Mouse (Mus musculus): ENCODE measurements around the gene Col18a1. TPM values are rescaled to one million over a fixed set of nuclear protein-coding genes. Genes with fewer than 3 reads are reported as not detected.

The Col18a1 gene
- polyA plus RNA-seq, 1 experiment from 2014 or later, result 51.2 TPM

DNA sequence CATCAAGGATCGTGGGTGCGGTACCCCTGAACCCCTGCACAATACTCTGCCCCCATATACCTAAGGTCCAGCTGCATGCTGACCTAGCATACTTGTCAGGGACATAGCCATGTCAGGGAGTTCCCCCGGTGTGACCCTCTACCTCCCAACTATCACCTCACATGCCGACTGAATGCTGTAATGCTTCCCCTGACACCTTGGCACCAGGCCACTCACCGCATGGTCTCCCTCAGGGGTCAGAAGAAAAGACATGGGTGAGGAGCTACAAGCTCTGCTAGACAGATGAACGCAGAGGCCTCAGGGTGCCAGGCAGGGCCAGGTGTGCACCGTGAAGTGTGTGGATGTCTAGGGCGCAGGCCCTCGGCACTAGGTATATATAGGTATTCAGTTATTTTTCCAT lies 56.3 kb downstream of the Col18a1 start:
- no peak for ATAC-seq (ENCODE audit: low FRiP score)
- Histone ChIP-seq H3K4me3 (replicated peaks; ENCODE audit: low read length) (no peak overlapping the region), H3K4me2 (replicated peaks) (no peak overlapping the region), H3K27ac (no peak overlapping the region), H3K36me3 (replicated peaks; ENCODE audit: control insufficient read depth, insufficient read depth) (no peaks in the 10 kb centered on the region), H3K4me1 (replicated peaks; ENCODE audit: control insufficient read depth, insufficient read depth, low read length) (no peaks in the 10 kb centered on the region), H3K27me3 (ENCODE audit: control insufficient read depth, insufficient read depth, low read length) (no peaks in the 10 kb centered on the region), H3K9me3 (ENCODE audit: control insufficient read depth, low read length) (no peaks in the 10 kb centered on the region), H3K9ac (no peak overlapping the region)
- no peak for DNase-seq (ENCODE audit: low spot score)
- WGBS, result 92% methylated on average over 9 of the region's 9 CpGs

- H3K4me3 ChIP-seq (replicated peaks; ENCODE audit: low read length), result no peak overlapping the region
- H3K9me3 ChIP-seq (ENCODE audit: control insufficient read depth, low read length), result no peaks in the 10 kb centered on the region
- no peak for DNase-seq (ENCODE audit: low spot score)
- H3K4me1 ChIP-seq (replicated peaks; ENCODE audit: control insufficient read depth, insufficient read depth, low read length), result no peaks in the 10 kb centered on the region
- H3K9ac ChIP-seq, result no peak overlapping the region
- no peaks in the 10 kb centered on the region for H3K27me3 ChIP-seq (ENCODE audit: control insufficient read depth, insufficient read depth, low read length)
- H3K4me2 ChIP-seq (replicated peaks), result no peak overlapping the region
- 80% methylated on average over 4 of the region's 4 CpGs for WGBS
- ATAC-seq (ENCODE audit: low FRiP score), result no peak
- no peak overlapping the region for H3K27ac ChIP-seq
- no peaks in the 10 kb centered on the region for H3K36me3 ChIP-seq (replicated peaks; ENCODE audit: control insufficient read depth, insufficient read depth)
Measured at GRCm38 (mm10) chr10:77108106-77108505, 58.2 kb downstream of the Col18a1 start.

- no peaks in the 10 kb centered on the region for H3K4me1 ChIP-seq (replicated peaks; ENCODE audit: control insufficient read depth, insufficient read depth, low read length)
- no peaks in the 10 kb centered on the region for H3K36me3 ChIP-seq (replicated peaks; ENCODE audit: control insufficient read depth, insufficient read depth)
- no peaks in the 10 kb centered on the region for H3K9me3 ChIP-seq (ENCODE audit: control insufficient read depth, low read length)
- no peak overlapping the region for H3K27ac ChIP-seq
- H3K4me2 ChIP-seq (replicated peaks), result no peak overlapping the region
- no peaks in the 10 kb centered on the region for H3K27me3 ChIP-seq (ENCODE audit: control insufficient read depth, insufficient read depth, low read length)
- H3K9ac ChIP-seq, result no peak overlapping the region
- no peak overlapping the region for H3K4me3 ChIP-seq (replicated peaks; ENCODE audit: low read length)
- DNase-seq (ENCODE audit: low spot score) (no peak), ATAC-seq (ENCODE audit: low FRiP score) (no peak)
Measured at GRCm38 (mm10) chr10:77104327-77104726, 62.0 kb downstream of the Col18a1 start.

- 83% methylated on average over 8 of the region's 8 CpGs for WGBS
- ATAC-seq (ENCODE audit: low FRiP score) (no peak), DNase-seq (ENCODE audit: low spot score) (no peak)
- no peak overlapping the region for H3K4me3 ChIP-seq (replicated peaks; ENCODE audit: low read length)
- H3K4me1 ChIP-seq (replicated peaks; ENCODE audit: control insufficient read depth, insufficient read depth, low read length), result no peaks in the 10 kb centered on the region
- no peaks in the 10 kb centered on the region for H3K9me3 ChIP-seq (ENCODE audit: control insufficient read depth, low read length)
- H3K27ac ChIP-seq, result no peak overlapping the region
- no peaks in the 10 kb centered on the region for H3K27me3 ChIP-seq (ENCODE audit: control insufficient read depth, insufficient read depth, low read length)
- no peak overlapping the region for H3K9ac ChIP-seq
- H3K4me2 ChIP-seq (replicated peaks), result no peak overlapping the region
- H3K36me3 ChIP-seq (replicated peaks; ENCODE audit: control insufficient read depth, insufficient read depth), result no peaks in the 10 kb centered on the region
Measured at GRCm38 (mm10) chr10:77103689-77104088, 62.7 kb downstream of the Col18a1 start.

DNA sequence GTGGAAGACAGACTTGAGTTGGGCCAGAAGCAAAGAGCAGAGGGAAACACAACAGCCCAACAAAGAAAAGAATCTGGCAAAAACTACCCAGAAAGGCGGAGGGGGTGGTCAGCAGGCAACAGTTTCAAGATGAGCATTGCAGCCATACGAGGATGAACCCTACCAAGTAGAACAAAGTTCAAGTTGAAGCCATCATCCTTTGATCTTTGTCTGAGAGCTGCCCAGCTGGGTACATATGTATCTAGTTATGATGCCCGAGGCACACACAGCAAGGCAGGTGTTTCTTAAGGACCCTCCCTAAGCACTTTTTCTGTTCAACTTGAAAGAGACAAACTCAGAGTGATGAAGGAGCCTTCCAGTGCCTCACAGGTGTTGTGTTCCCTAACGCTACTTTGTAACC lies 66.6 kb downstream of the Col18a1 start:
- no peak for ATAC-seq (ENCODE audit: low FRiP score)
- Histone ChIP-seq H3K4me2 (replicated peaks) (no peak overlapping the region), H3K4me1 (replicated peaks; ENCODE audit: control insufficient read depth, insufficient read depth, low read length) (no peaks in the 10 kb centered on the region), H3K9me3 (ENCODE audit: control insufficient read depth, low read length) (no peaks in the 10 kb centered on the region), H3K4me3 (replicated peaks; ENCODE audit: low read length) (no peak overlapping the region), H3K36me3 (replicated peaks; ENCODE audit: control insufficient read depth, insufficient read depth) (no peaks in the 10 kb centered on the region), H3K9ac (no peak overlapping the region), H3K27me3 (ENCODE audit: control insufficient read depth, insufficient read depth, low read length) (no peaks in the 10 kb centered on the region), H3K27ac (no peak overlapping the region)
- 87% methylated on average over 4 of the region's 4 CpGs for WGBS
- DNase-seq (ENCODE audit: low spot score), result no peak

DNA sequence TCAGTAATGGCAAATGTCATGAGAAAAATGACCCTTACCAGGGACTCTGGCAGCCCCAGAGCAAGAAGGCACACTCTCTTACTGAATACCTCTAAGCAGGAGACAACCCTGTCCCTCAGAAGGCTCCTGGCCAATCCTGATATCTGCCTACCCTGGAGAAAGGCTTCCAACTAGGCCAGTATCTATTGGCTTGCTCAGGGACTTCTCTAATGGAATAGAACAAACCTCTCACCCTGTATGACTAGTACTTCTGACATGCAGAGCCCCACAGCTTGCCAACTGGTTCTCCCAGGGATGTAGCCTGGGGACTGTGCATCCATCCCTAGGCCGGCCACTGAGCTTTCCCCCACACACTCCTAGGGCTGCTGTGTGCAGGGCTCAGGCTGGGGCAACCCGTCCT lies 67.7 kb downstream of the Col18a1 start:
- ATAC-seq (ENCODE audit: low FRiP score), result no peak
- WGBS, result 79% methylated on average over 2 of the region's 2 CpGs

DNA sequence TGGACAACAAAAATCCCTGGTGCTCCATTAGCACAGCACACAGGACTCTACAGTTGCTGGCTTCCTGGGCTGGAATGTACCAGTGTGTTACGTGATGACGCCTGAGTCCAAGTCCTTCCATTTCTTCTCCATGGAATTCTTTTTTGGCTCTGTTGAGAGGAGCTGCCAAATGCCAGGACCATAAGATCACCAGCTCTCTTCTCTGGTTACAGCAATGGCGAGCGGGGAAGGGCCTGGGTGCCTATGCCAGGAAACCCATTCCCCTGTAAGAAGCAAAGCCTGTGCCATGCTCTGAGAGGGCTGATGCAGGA lies 68.5 kb downstream of the Col18a1 start:
- Histone ChIP-seq H3K4me1 (replicated peaks; ENCODE audit: control insufficient read depth, insufficient read depth, low read length) (no peaks in the 10 kb centered on the region), H3K27ac (no peak overlapping the region), H3K27me3 (ENCODE audit: control insufficient read depth, insufficient read depth, low read length) (no peaks in the 10 kb centered on the region), H3K36me3 (replicated peaks; ENCODE audit: control insufficient read depth, insufficient read depth) (no peaks in the 10 kb centered on the region), H3K9me3 (ENCODE audit: control insufficient read depth, low read length) (peaks cover 7% of the 10 kb centered on the region; the same call in 1 of the 2 replicates), H3K4me2 (replicated peaks) (no peak overlapping the region), H3K4me3 (replicated peaks; ENCODE audit: low read length) (no peak overlapping the region), H3K9ac (no peak overlapping the region)
- no peak for ATAC-seq (ENCODE audit: low FRiP score)
- 89% methylated on average over 4 of the region's 4 CpGs for WGBS
- DNase-seq (ENCODE audit: low spot score), result no peak

More for the DNA sequence above, 67.7 kb downstream of the Col18a1 start:
- no peak overlapping the region for H3K4me3 ChIP-seq (replicated peaks; ENCODE audit: low read length)
- no peaks in the 10 kb centered on the region for H3K4me1 ChIP-seq (replicated peaks; ENCODE audit: control insufficient read depth, insufficient read depth, low read length)
- no peaks in the 10 kb centered on the region for H3K36me3 ChIP-seq (replicated peaks; ENCODE audit: control insufficient read depth, insufficient read depth)
- no peak overlapping the region for H3K27ac ChIP-seq
- no peak for DNase-seq (ENCODE audit: low spot score)
- H3K9ac ChIP-seq, result no peak overlapping the region
- no peak overlapping the region for H3K4me2 ChIP-seq (replicated peaks)
- no peaks in the 10 kb centered on the region for H3K27me3 ChIP-seq (ENCODE audit: control insufficient read depth, insufficient read depth, low read length)
- H3K9me3 ChIP-seq (ENCODE audit: control insufficient read depth, low read length), result no peaks in the 10 kb centered on the region

DNA sequence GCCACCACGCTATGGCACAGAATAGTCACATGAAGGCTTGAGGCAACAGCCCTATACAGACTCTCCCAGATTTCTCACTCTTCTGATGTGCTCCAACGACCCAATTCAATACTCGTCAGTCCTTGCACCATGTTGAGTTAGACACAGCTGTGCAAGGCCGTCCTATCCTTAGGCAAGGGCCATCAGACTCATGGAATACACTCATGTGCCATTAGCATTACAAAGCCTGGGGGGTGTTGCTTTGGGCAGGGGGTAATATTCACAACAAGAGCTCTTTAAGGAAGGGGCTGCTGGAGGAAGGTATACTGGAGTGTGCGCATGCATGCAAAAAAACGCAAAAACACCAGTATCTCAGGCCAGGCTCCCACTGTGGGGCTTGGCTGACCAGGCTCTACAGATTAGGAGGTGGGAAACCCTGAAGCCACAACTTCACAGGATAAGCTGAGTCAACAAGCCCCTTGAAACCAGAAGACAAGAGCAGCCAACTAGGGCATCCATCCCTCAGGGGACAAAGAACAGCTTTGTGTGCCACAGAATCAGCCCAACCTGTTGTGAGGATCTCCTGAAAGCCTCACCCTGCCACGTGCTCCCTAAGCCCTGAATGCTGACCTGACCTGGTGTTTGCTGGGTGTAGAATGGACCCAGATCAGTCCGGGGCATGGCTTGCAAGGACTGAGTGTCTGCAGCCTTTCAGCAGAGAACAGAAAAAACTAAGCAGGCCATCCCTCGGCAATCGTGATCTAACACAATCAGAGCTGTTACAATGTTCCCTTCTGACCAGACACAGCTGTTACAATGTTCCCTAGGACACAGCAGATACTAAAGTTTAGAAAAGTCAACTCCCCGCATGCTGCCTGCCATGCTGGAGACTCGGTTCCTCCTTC lies 69.1 kb downstream of the Col18a1 start:
- Histone ChIP-seq H3K4me3 (replicated peaks; ENCODE audit: low read length) (no peak overlapping the region), H3K36me3 (replicated peaks; ENCODE audit: control insufficient read depth, insufficient read depth) (no peaks in the 10 kb centered on the region), H3K27me3 (ENCODE audit: control insufficient read depth, insufficient read depth, low read length) (no peaks in the 10 kb centered on the region), H3K4me1 (replicated peaks; ENCODE audit: control insufficient read depth, insufficient read depth, low read length) (no peaks in the 10 kb centered on the region), H3K9me3 (ENCODE audit: control insufficient read depth, low read length) (peaks cover 7% of the 10 kb centered on the region; the same call in 1 of the 2 replicates), H3K9ac (no peak overlapping the region), H3K27ac (no peak overlapping the region), H3K4me2 (replicated peaks) (no peak overlapping the region)
- DNase-seq (ENCODE audit: low spot score) (no peak), ATAC-seq (ENCODE audit: low FRiP score) (no peak)
- 56% methylated on average over 12 of the region's 12 CpGs for WGBS

DNA sequence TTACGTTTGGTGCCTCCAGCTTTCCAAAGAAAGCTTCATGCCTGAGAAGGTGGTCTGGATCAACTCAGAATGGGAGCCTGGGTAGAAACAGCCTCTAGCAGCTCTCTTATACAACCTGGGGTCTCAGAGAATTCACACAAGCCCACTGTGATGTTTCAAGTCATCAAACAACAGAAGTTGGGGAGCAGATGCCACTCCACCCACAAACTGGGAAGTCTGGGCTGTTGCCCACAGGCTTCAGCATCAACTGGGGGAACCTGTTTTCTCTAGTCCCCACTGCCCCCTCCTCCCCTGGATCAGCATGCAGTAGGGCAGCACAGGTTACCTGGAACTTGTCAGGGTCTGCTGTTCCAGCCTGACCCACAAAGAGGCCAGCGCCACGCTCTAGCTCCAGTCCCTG lies 70.7 kb downstream of the Col18a1 start:
- 94% methylated on average over 3 of the region's 3 CpGs for WGBS
- ATAC-seq (ENCODE audit: low FRiP score) (no peak), DNase-seq (ENCODE audit: low spot score) (no peak)
- Histone ChIP-seq H3K4me3 (replicated peaks; ENCODE audit: low read length) (no peak overlapping the region), H3K27me3 (ENCODE audit: control insufficient read depth, insufficient read depth, low read length) (no peaks in the 10 kb centered on the region), H3K4me2 (replicated peaks) (no peak overlapping the region), H3K9me3 (ENCODE audit: control insufficient read depth, low read length) (peaks cover 7% of the 10 kb centered on the region; the same call in 1 of the 2 replicates), H3K36me3 (replicated peaks; ENCODE audit: control insufficient read depth, insufficient read depth) (no peaks in the 10 kb centered on the region), H3K9ac (no peak overlapping the region), H3K4me1 (replicated peaks; ENCODE audit: control insufficient read depth, insufficient read depth, low read length) (no peaks in the 10 kb centered on the region), H3K27ac (no peak overlapping the region)

DNA sequence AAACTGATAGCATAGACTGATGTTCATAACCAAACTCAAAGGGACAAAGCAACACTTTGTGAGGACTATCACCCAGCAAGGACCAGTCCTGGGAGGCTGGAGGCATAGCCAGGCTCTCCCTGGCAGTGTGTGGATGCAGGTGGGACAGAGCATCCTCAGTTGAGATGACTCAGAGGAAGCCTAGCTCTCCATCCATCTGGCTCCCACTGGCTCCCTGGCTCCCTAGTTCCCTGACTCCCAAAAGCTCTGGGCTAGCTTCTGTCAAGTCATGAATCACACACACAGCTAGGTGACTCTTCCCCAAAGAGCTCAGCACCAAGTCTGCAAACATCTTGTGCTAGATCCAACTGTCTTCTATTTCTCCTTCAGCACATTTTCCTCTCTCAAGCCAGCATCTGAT lies 72.5 kb downstream of the Col18a1 start:
- Histone ChIP-seq H3K4me3 (replicated peaks; ENCODE audit: low read length) (no peak overlapping the region), H3K9ac (no peak overlapping the region), H3K4me1 (replicated peaks; ENCODE audit: control insufficient read depth, insufficient read depth, low read length) (no peaks in the 10 kb centered on the region), H3K9me3 (ENCODE audit: control insufficient read depth, low read length) (peaks cover 7% of the 10 kb centered on the region; the same call in 1 of the 2 replicates), H3K27ac (no peak overlapping the region), H3K4me2 (replicated peaks) (no peak overlapping the region), H3K27me3 (ENCODE audit: control insufficient read depth, insufficient read depth, low read length) (no peaks in the 10 kb centered on the region), H3K36me3 (replicated peaks; ENCODE audit: control insufficient read depth, insufficient read depth) (no peaks in the 10 kb centered on the region)
- ATAC-seq (ENCODE audit: low FRiP score) (no peak), DNase-seq (ENCODE audit: low spot score) (no peak)

Data from hindbrain, embryonic 14.5 days (tissue).